Mouse (Mus musculus): ENCODE results near the gene Panx3.

DNA sequence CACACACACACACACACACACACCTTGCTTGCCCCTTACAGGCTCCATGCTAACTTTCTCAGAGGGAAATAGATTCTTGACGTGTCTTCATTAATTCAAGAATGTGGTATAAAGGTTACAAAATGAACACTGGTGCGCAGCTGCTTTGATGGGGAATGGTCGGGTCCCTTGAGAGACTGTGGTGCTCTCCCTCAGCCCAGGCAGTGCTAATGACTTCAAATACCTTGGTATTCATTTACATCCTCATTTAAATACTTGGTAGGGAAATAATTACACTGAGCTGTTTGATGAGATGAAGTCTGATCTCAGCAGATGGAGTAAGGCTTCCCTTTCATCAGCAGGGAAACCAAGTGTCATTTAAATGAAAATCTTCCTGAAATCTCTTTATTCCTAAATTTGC lies 43.9 kb downstream of the Panx3 start:
- TF ChIP-seq TAL1 (IDR thresholded peaks at IDR 0.05; ENCODE audit: low read length) (no peak), GATA1 (IDR thresholded peaks at IDR 0.05; ENCODE audit: low read length) (no peak)
